Mouse (Mus musculus): ENCODE data around the gene Tle6.

GRCm38 (mm10) chr10:81569507-81570237 lies 31.2 kb downstream of the Tle6 start:
- no peak for TF ChIP-seq TAL1 (conservative IDR thresholded peaks at IDR 0.05; ENCODE audit: low read depth, low read length)
- TF ChIP-seq POLR2AphosphoS5 (IDR thresholded peaks at IDR 0.05; ENCODE audit: insufficient replicate concordance, low read depth, low read length) = no peak
